Mouse (Mus musculus) intestine, embryonic 16.5 days (tissue): ENCODE measurements at regions not wholly inside any gene's neighbourhood (a gene's known extent, or its start where the extent isn't known, plus 50 kb on each side); places are given as distances from the start of the nearest gene placed in this dataset.

Source experiments
- ATAC-seq: fragments of 200-750 bp; cut with Nextera tagmentation; 2 replicates; pipeline ENCODE4 v1.8.0; 2017; ENCODE audit warnings: moderate TSS enrichment, moderate library complexity
- H3K27ac ChIP-seq: fragments of 300-500 bp; sonication (generic); 2 replicates; pipeline ENCODE4 v1.5.1; 2014; ENCODE audit warnings: mild to moderate bottlenecking, low read length
- H3K27me3 ChIP-seq: fragments of 300-500 bp; sonication (generic); replicated peaks from 2 replicates; pipeline ENCODE4 v1.6.1; 2014; ENCODE audit warnings: low read length, control low read depth, mixed read lengths; ENCODE audit not compliant: control insufficient read depth, insufficient read depth
- H3K36me3 ChIP-seq: fragments of 300-500 bp; sonication (generic); 2 replicates; pipeline ENCODE4 v1.6.1; 2014; ENCODE audit warnings: low read length, control low read depth; ENCODE audit not compliant: control insufficient read depth, insufficient read depth
- H3K4me1 ChIP-seq: fragments of 300-500 bp; sonication (generic); 2 replicates; pipeline ENCODE4 v1.6.1; 2014; ENCODE audit warnings: low read length, control low read depth, mixed read lengths; ENCODE audit not compliant: control insufficient read depth, insufficient read depth
- H3K4me2 ChIP-seq: fragments of 300-500 bp; sonication (generic); 2 replicates; pipeline ENCODE4 v1.6.1; 2014; ENCODE audit warnings: low read depth, low read length, control low read depth
- H3K4me3 ChIP-seq: fragments of 300-500 bp; sonication (generic); 2 replicates; pipeline ENCODE4 v1.5.1; 2014; ENCODE audit warnings: mild to moderate bottlenecking, low read length
- H3K9ac ChIP-seq: fragments of 300-500 bp; sonication (generic); 2 replicates; pipeline ENCODE4 v1.6.1; 2014; ENCODE audit warnings: low read depth, low read length
- H3K9me3 ChIP-seq: fragments of 300-500 bp; sonication (generic); 2 replicates; pipeline ENCODE4 v1.6.1; 2016; ENCODE audit warnings: low read length, control low read depth; ENCODE audit not compliant: control insufficient read depth
- WGBS: fragments of 180-500 bp; shearing (Covaris S2); extraction: QIAGEN DNeasy Blood & Tissue Kit; methylation state at CpG from one replicate; pipeline ENCODE4 v1.1.7; 2014; 5-methylcytosine and 5-hydroxymethylcytosine counted together

- ATAC-seq = no peak
- Histone ChIP-seq H3K9ac (no peak overlapping the region), H3K4me2 (no peak overlapping the region), H3K36me3 (no peaks in the 10 kb centered on the region), H3K27ac (no peak overlapping the region), H3K4me3 (no peak overlapping the region), H3K9me3 (no peaks in the 10 kb centered on the region), H3K4me1 (no peaks in the 10 kb centered on the region), H3K27me3 (no peaks in the 10 kb centered on the region)
- 62% methylated on average over 8 of the region's 8 CpGs for WGBS
These were observed 479.6 kb upstream of the Mgmt start for GRCm38 (mm10) chr7:136414808-136415207.

- Histone ChIP-seq H3K4me3 (no peak overlapping the region), H3K4me1 (no peaks in the 10 kb centered on the region), H3K9ac (no peak overlapping the region), H3K27me3 (no peaks in the 10 kb centered on the region), H3K9me3 (no peaks in the 10 kb centered on the region), H3K27ac (no peak overlapping the region), H3K4me2 (no peak overlapping the region), H3K36me3 (no peaks in the 10 kb centered on the region)
- ATAC-seq = no peak
- 66% methylated on average over 4 of the region's 4 CpGs for WGBS
These were observed 477.1 kb upstream of the Mgmt start for GRCm38 (mm10) chr7:136417327-136417726.

GRCm38 (mm10) chr7:136423846-136424531, 470.4 kb upstream of the Mgmt start:
- no peak overlapping the region for H3K4me3 ChIP-seq
- no peak for ATAC-seq
- WGBS = 65% methylated on average over 8 of the region's 8 CpGs

GRCm38 (mm10) chr7:136427164-136427563, 467.2 kb upstream of the Mgmt start:
- Histone ChIP-seq H3K27ac (no peak overlapping the region), H3K9ac (no peak overlapping the region), H3K4me1 (no peaks in the 10 kb centered on the region), H3K36me3 (no peaks in the 10 kb centered on the region), H3K4me3 (no peak overlapping the region), H3K4me2 (no peak overlapping the region), H3K27me3 (no peaks in the 10 kb centered on the region), H3K9me3 (no peaks in the 10 kb centered on the region)
- 66% methylated on average over 4 of the region's 4 CpGs for WGBS
- no peak for ATAC-seq

More at GRCm38 (mm10) chr7:136423846-136424531, 470.4 kb upstream of the Mgmt start:
- no peaks in the 10 kb centered on the region for H3K27me3 ChIP-seq
- no peak overlapping the region for H3K4me2 ChIP-seq
- H3K36me3 ChIP-seq = no peaks in the 10 kb centered on the region
- no peak overlapping the region for H3K27ac ChIP-seq
- no peaks in the 10 kb centered on the region for H3K4me1 ChIP-seq
- H3K9ac ChIP-seq = no peak overlapping the region
- no peaks in the 10 kb centered on the region for H3K9me3 ChIP-seq

- Histone ChIP-seq H3K4me1 (no peaks in the 10 kb centered on the region), H3K9me3 (no peaks in the 10 kb centered on the region), H3K27ac (no peak overlapping the region), H3K4me2 (no peak overlapping the region), H3K9ac (no peak overlapping the region), H3K4me3 (no peak overlapping the region), H3K36me3 (no peaks in the 10 kb centered on the region), H3K27me3 (no peaks in the 10 kb centered on the region)
- WGBS = 68% methylated on average over 21 of the region's 21 CpGs
- ATAC-seq = no peak
These were observed 464.1 kb upstream of the Mgmt start for GRCm38 (mm10) chr7:136430085-136431011.

- Histone ChIP-seq H3K27ac (no peak overlapping the region), H3K36me3 (no peaks in the 10 kb centered on the region), H3K27me3 (no peaks in the 10 kb centered on the region), H3K4me2 (no peak overlapping the region), H3K9me3 (no peaks in the 10 kb centered on the region), H3K9ac (no peak overlapping the region), H3K4me1 (no peaks in the 10 kb centered on the region), H3K4me3 (no peak overlapping the region)
- ATAC-seq = no peak
- 66% methylated on average over 3 of the region's 3 CpGs for WGBS
These were observed 460.7 kb upstream of the Mgmt start for GRCm38 (mm10) chr7:136433699-136434098.

GRCm38 (mm10) chr7:136434510-136434909, 459.9 kb upstream of the Mgmt start:
- Histone ChIP-seq H3K4me1 (no peaks in the 10 kb centered on the region), H3K9ac (no peak overlapping the region), H3K9me3 (no peaks in the 10 kb centered on the region), H3K4me3 (no peak overlapping the region), H3K36me3 (no peaks in the 10 kb centered on the region), H3K27me3 (no peaks in the 10 kb centered on the region), H3K4me2 (no peak overlapping the region), H3K27ac (no peak overlapping the region)
- ATAC-seq = no peak
- WGBS = 89% methylated on average over 13 of the region's 13 CpGs

GRCm38 (mm10) chr7:136443436-136443835, 451.0 kb upstream of the Mgmt start:
- ATAC-seq = no peak
- Histone ChIP-seq H3K4me3 (no peak overlapping the region), H3K27me3 (no peaks in the 10 kb centered on the region), H3K4me1 (no peaks in the 10 kb centered on the region), H3K9ac (no peak overlapping the region), H3K9me3 (no peaks in the 10 kb centered on the region), H3K4me2 (no peak overlapping the region), H3K36me3 (no peaks in the 10 kb centered on the region), H3K27ac (no peak overlapping the region)
- 79% methylated on average over 2 of the region's 2 CpGs for WGBS

- Histone ChIP-seq H3K9me3 (no peaks in the 10 kb centered on the region), H3K27ac (no peak overlapping the region), H3K4me3 (no peak overlapping the region), H3K4me2 (no peak overlapping the region), H3K36me3 (no peaks in the 10 kb centered on the region), H3K27me3 (no peaks in the 10 kb centered on the region), H3K9ac (no peak overlapping the region), H3K4me1 (no peaks in the 10 kb centered on the region)
- WGBS = 52% methylated on average over 6 of the region's 6 CpGs
- peak; percentile 78 for ATAC-seq
These were observed 449.3 kb upstream of the Mgmt start for GRCm38 (mm10) chr7:136445091-136445490.
